Mouse (Mus musculus): Measurements from ENCODE around the gene Brms1l. TPM values are rescaled to one million over a fixed set of nuclear protein-coding genes. Genes with fewer than 3 reads are reported as not detected.

Brms1l gene
- polyA plus RNA-seq, 1 experiment from 2014 or later: 45.3 TPM

DNA sequence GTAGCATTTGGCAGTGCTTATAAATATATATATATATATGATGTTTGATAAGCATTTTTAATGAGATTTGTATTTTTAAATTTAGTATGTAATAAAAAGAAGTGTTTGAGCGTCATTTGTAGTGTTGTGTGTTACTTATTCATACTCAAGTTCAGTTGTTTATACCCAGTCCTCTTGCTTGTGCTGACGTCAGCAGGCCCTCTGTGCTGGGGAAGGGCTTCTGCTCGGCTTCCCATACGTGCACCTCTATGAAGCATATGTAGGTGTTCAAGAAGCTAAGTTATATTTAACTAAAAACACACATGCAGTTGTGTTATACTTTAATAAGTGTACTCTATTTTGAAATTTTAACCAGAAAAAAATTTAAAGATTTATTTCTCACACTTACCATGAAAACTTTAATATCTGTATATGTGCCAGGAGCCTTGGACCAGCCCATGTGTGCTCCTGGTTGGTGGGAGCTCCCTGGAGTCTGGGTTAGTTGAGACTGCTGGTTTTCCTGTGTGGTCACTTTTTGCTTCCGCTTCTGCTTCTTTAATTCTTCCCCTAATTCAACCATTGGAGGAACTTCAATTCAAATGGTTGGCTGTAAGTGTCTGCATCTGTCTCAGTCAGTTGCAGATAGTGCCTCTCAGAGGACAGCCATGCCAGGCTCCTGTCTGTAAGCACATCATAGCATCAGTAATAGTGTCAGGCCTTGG is 33.6 kb downstream of the Brms1l start:
- Histone ChIP-seq H3K9me3 (peaks cover 6% of the 10 kb centered on the region; the same call in 1 of the 2 replicates), H3K27ac (replicated peaks) (no peak overlapping the region), H3K36me3 (replicated peaks) (peaks cover 70% of the 10 kb centered on the region), H3K4me3 (no peak overlapping the region), H3K27me3 (replicated peaks; ENCODE audit: low read depth, poor library complexity, severe bottlenecking) (no peaks in the 10 kb centered on the region), H3K4me1 (no peaks in the 10 kb centered on the region)
- no peak for DNase-seq (ENCODE audit: low spot score)
- 93% methylated on average over 5 of the region's 5 CpGs for WGBS

DNA sequence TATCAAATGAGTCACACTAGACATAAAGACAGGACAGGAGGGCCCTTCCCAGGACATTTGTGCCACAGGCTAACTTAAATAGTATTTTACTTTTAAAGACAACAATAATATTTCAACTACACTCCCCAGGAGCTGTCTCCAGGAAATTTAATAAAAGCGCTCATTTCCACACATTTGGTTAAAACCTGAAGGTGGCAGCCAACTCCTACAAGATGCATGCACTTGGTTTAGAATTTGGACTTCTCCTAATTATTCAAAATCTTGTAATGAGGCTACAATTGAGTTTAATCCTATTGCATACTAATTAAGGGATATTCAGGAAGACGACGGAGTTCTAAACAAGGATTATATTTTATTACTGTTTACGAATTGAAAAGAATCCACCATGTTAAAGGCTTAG is 49.3 kb downstream of the Brms1l start:
- Histone ChIP-seq H3K27ac (replicated peaks) (no peak overlapping the region), H3K4me1 (no peaks in the 10 kb centered on the region), H3K9me3 (no peaks in the 10 kb centered on the region), H3K4me3 (no peak overlapping the region), H3K36me3 (replicated peaks) (no peaks in the 10 kb centered on the region), H3K27me3 (replicated peaks; ENCODE audit: low read depth, poor library complexity, severe bottlenecking) (no peaks in the 10 kb centered on the region)
- 74% methylated on average over 4 of the region's 4 CpGs for WGBS
- DNase-seq (ENCODE audit: low spot score): no peak

DNA sequence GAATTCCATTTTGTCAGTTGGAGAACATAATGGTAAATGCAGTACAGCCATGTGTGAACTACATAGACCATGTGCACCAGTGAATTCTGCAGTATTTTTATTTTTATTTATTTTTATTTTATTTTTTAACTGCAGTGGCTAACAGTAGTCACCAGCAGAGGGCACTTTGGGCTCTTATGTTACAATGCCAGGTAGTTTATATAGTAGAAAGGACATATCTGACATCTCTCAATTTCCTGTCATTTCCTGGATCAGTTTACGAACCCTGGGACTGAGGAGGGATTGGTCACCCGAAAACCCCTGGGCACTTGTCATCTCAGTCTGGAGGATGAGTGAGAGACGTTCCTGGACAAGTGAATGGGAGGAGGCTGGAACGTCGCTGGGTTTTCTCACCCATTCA is 52.4 kb downstream of the Brms1l start:
- Histone ChIP-seq H3K27me3 (replicated peaks; ENCODE audit: low read depth, poor library complexity, severe bottlenecking) (no peaks in the 10 kb centered on the region), H3K27ac (replicated peaks) (no peak overlapping the region), H3K36me3 (replicated peaks) (no peaks in the 10 kb centered on the region), H3K4me1 (no peaks in the 10 kb centered on the region), H3K9me3 (no peaks in the 10 kb centered on the region), H3K4me3 (0 out of 2 replicates have a peak overlapping the region, but pooled peaks have one; percentile 16)
- DNase-seq (ENCODE audit: low spot score): peak; percentile 24
- 23% methylated on average over 5 of the region's 5 CpGs for WGBS

DNA sequence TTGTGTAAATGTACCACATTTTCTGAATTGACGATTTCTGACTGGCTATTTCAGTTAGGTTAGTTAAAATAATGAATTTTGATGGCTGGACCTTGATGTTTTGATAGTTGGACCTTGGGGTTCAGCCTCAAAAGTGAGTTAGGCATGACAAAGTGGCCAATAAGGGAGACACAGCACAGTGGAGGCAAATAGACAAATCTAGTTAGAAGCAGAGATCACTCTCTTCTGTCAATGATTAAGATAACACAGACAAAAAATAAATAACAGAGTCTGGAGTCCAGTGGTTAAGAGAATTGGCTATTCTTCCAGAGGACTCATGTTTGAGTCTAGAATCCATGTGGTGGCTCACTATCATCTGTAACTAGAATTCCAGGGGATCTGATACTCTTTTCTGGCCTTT is 68.7 kb downstream of the Brms1l start:
- no peaks in the 10 kb centered on the region for H3K36me3 ChIP-seq (replicated peaks)
- H3K4me1 ChIP-seq: no peaks in the 10 kb centered on the region
- no peak overlapping the region for H3K27ac ChIP-seq (replicated peaks)
- no peak for DNase-seq (ENCODE audit: low spot score)
- no peak overlapping the region for H3K4me3 ChIP-seq
- no peaks in the 10 kb centered on the region for H3K9me3 ChIP-seq
- no peaks in the 10 kb centered on the region for H3K27me3 ChIP-seq (replicated peaks; ENCODE audit: low read depth, poor library complexity, severe bottlenecking)
- 84% methylated on average over 1 of the region's 1 CpGs for WGBS

DNA sequence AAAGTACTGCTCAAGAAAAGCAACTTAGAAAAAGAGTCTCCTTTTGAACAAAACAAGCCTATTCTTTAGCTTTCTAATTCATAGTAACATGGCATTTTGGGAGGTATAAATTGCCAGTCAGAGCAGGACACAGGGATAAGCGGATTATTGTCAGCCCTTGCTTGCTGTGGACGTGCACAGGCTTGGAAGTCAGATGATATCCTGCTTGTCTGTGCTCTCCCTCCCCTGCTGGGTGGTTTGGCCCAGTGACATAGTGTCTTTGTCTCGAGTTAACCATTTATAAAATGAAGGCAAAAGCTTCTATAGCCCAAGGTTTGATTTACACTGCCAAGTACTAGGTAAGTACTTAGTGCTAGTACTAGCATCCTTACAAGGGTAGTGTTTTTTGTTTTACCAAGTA is 76.0 kb downstream of the Brms1l start:
- Histone ChIP-seq H3K27me3 (replicated peaks; ENCODE audit: low read depth, poor library complexity, severe bottlenecking) (no peaks in the 10 kb centered on the region), H3K4me1 (no peaks in the 10 kb centered on the region), H3K4me3 (no peak overlapping the region), H3K9me3 (no peaks in the 10 kb centered on the region), H3K27ac (replicated peaks) (no peak overlapping the region), H3K36me3 (replicated peaks) (no peaks in the 10 kb centered on the region)
- WGBS: 32% methylated on average over 3 of the region's 3 CpGs
- no peak for DNase-seq (ENCODE audit: low spot score)

DNA sequence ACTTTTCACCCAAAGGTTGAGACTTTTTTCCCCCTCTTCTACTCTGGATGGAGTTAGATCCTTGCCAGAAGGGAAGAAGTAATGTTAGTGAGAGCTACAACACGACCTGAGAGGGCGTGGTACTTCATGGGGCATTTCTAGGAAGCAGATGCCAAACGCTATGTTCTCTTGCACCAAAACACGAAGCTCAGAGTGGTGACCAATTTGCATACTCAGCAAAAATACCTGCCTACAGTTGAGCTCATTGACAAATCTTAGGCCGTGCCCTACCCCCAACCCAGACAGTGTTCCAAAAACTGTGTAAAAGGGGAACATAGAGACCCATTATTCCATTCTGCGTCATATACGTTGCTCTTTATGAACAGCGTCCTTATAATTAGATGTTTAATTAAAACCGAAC is 77.1 kb downstream of the Brms1l start:
- Histone ChIP-seq H3K4me3 (no peak overlapping the region), H3K27ac (replicated peaks) (no peak overlapping the region), H3K9me3 (no peaks in the 10 kb centered on the region), H3K4me1 (no peaks in the 10 kb centered on the region), H3K27me3 (replicated peaks; ENCODE audit: low read depth, poor library complexity, severe bottlenecking) (no peaks in the 10 kb centered on the region), H3K36me3 (replicated peaks) (no peaks in the 10 kb centered on the region)
- 75% methylated on average over 9 of the region's 9 CpGs for WGBS
- DNase-seq (ENCODE audit: low spot score): no peak

DNA sequence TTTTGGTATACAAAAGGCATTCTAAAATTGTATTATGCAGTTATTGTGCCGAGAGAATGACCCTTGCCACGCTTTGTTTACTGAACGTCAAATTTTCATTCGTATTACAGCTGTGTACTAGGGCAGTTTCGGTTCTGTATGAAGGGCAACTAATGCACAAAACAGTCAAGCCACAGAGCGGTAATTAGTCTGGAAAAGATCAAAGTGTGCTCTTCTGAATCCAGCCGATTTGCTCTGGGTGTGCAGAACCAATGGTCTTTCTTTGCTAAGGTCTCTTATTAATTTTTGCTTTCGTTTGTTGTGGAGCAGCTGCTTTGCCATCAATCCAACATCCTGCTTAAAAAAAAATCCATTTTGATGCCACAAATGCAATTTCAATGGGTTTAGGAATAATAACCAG is 80.1 kb downstream of the Brms1l start:
- no peaks in the 10 kb centered on the region for H3K27me3 ChIP-seq (replicated peaks; ENCODE audit: low read depth, poor library complexity, severe bottlenecking)
- H3K27ac ChIP-seq (replicated peaks): no peak overlapping the region
- H3K4me3 ChIP-seq: no peak overlapping the region
- no peaks in the 10 kb centered on the region for H3K36me3 ChIP-seq (replicated peaks)
- no peak for DNase-seq (ENCODE audit: low spot score)
- H3K9me3 ChIP-seq: no peaks in the 10 kb centered on the region
- no peaks in the 10 kb centered on the region for H3K4me1 ChIP-seq
- WGBS: 79% methylated on average over 8 of the region's 8 CpGs

DNA sequence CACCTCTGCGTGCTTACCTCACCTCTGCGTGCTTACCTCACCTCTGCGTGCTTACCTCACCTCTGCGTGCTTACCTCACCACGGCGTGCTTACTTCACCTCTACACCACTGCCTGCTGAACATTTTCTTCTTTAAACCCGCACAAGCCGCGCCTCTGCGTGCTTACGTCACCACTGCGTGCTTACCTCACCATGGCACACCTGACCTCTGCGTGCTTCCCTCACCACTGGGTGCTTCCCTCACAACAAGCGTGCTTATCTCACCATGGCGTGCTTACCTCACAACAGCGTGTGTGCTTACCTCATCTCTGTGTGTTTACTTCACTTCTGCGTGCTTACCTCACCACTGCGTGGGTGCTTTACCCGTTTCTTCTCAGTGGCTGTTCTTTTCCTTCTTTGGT is 80.9 kb downstream of the Brms1l start:
- Histone ChIP-seq H3K4me3 (no peak overlapping the region), H3K27me3 (replicated peaks; ENCODE audit: low read depth, poor library complexity, severe bottlenecking) (no peaks in the 10 kb centered on the region), H3K4me1 (no peaks in the 10 kb centered on the region), H3K9me3 (no peaks in the 10 kb centered on the region), H3K27ac (replicated peaks) (no peak overlapping the region), H3K36me3 (replicated peaks) (no peaks in the 10 kb centered on the region)
- WGBS: 95% methylated on average over 19 of the region's 19 CpGs
- no peak for DNase-seq (ENCODE audit: low spot score)

Small RNA genes lying within 50 kb of the gene (microRNA-seq; reads per million reads assigned to microRNA genes)
- 2.7 reads per million for gene Gm23394

Other genes with a start within 250 kb of the Brms1l start
- 0.14 and 0.25 TPM in 2 replicates for gene Insm2, start 236.9 kb upstream of the Brms1l start, polyA plus RNA-seq (2016; fragmentation: Nextera tagmentation; extraction: Ambion mirVana)
- 9.7 and 11.0 TPM in 2 replicates for gene Ralgapa1, start 15.2 kb upstream of the Brms1l start, polyA plus RNA-seq (2016; fragmentation: Nextera tagmentation; extraction: Ambion mirVana)